9 mouse cellular contexts compared by ENCODE assay signal in genomic region chr19:42430981-42431380, GRCm38 (mm10). TPM values are rescaled to one million over a fixed set of nuclear protein-coding genes. Genes with fewer than 3 reads are reported as not detected.
A peak's percentile ranks its signal among the peaks of the same experiment; 100 is the strongest.
DNase-seq lines count a peak whose midpoint lies in the region; ATAC-seq lines count a peak whose summit lies in the region.
"Had no signal": no experiment of that assay in that cellular context is flagged by ENCODE, and none has a peak within 500 bp of the region (broad histone marks: within the 10 kb centered on the region; RNA-seq: fewer than 3 reads in every experiment).

No protein-coding gene starts in this region.

- no peaks in the 10 kb centered on the region for H3K36me3 ChIP-seq in limb, embryonic 13.5 days
- H3K36me3 ChIP-seq in stomach, embryonic 14.5 days (ENCODE audit: control insufficient read depth, insufficient read depth, low read length) = no peaks in the 10 kb centered on the region

- H3K27ac ChIP-seq in limb, embryonic 13.5 days = no peak overlapping the region
- no peak overlapping the region for H3K27ac ChIP-seq in stomach, embryonic 14.5 days (ENCODE audit: low read length)
- H3K27ac ChIP-seq: liver, embryonic 14.5 days had no signal

- no peak overlapping the region for H3K9ac ChIP-seq in limb, embryonic 13.5 days
- no peak overlapping the region for H3K9ac ChIP-seq in stomach, embryonic 14.5 days (replicated peaks; ENCODE audit: low read depth, low read length)
- H3K9ac ChIP-seq: liver, embryonic 14.5 days had no signal

- peak overlapping the region; percentile 89 for H3K4me2 ChIP-seq in limb, embryonic 13.5 days (replicated peaks)
- peak overlapping the region; percentile 88 for H3K4me2 ChIP-seq in stomach, embryonic 14.5 days (replicated peaks; ENCODE audit: low read depth, low read length)

- DNase-seq in cerebellum, adult 11-12 months = peak; percentile 19
- DNase-seq in cerebellum, adult 9-10 months = no peak
- peak; percentile 56 for DNase-seq in retina, postnatal 1 day
- DNase-seq in retina, embryonic 14.5 days (ENCODE audit: low spot score) = no peak
- no peak for DNase-seq in lung, postnatal 10 days
- DNase-seq in adrenal gland, adult 18-20 months (ENCODE audit: low spot score in 2 of 2) = no peak

- H3K4me3 ChIP-seq in limb, embryonic 13.5 days = peak overlapping the region; percentile 55
- peak overlapping the region; percentile 48 for H3K4me3 ChIP-seq in stomach, embryonic 14.5 days (ENCODE audit: low read depth, low read length)

- 2% methylated on average over 19 of the region's 19 CpGs for WGBS in limb, embryonic 13.5 days
- 4% methylated on average over 18 of the region's 19 CpGs for WGBS in stomach, embryonic 14.5 days

- peaks cover 72% of the 10 kb centered on the region for H3K27me3 ChIP-seq in limb, embryonic 13.5 days
- peaks cover 48% of the 10 kb centered on the region for H3K27me3 ChIP-seq in stomach, embryonic 14.5 days (ENCODE audit: control insufficient read depth, insufficient read depth, low read length)

- peaks cover 13% of the 10 kb centered on the region for H3K4me1 ChIP-seq in limb, embryonic 13.5 days
- H3K4me1 ChIP-seq in stomach, embryonic 14.5 days (ENCODE audit: control insufficient read depth, insufficient read depth, low read length) = peaks cover 6% of the 10 kb centered on the region; the same call in 1 of the 2 replicates

- no peak for ATAC-seq in limb, embryonic 13.5 days (ENCODE audit: low FRiP score, low read depth)
- ATAC-seq in stomach, embryonic 14.5 days (ENCODE audit: insufficient number of reproducible peaks, insufficient read depth, low FRiP score, low read depth) = no peak

- H3K9me3 ChIP-seq in limb, embryonic 13.5 days = no peaks in the 10 kb centered on the region
- no peaks in the 10 kb centered on the region for H3K9me3 ChIP-seq in stomach, embryonic 14.5 days (ENCODE audit: control insufficient read depth, low read depth, low read length)

RNA-seq across cellular contexts. Expression of gene Crtac1, which starts 0.6 kb away (rescaled TPM):
- 3.8 and 3.9 TPM in 2 replicates for polyA plus RNA-seq in limb, embryonic 13.5 days (2015; fragmentation: Nextera tagmentation; extraction: Ambion mirVana)
- 3.5 TPM in 2 replicates for polyA plus RNA-seq in stomach, embryonic 14.5 days (2014; fragmentation: Nextera tagmentation; extraction: Ambion mirVana)
- total RNA-seq in adrenal gland, adult 18-20 months (2021) = under 1 TPM; 0.70 TPM

Comparison
In these comparisons a context has a peak if more than half of its experiments do, and no peak if none do; other contexts are left out.
1. DNase-seq: peak in cerebellum, adult 11-12 months (single experiment) and retina, postnatal 1 day (single experiment); none in cerebellum, adult 9-10 months (single experiment), retina, embryonic 14.5 days (single experiment), lung, postnatal 10 days (single experiment) and adrenal gland, adult 18-20 months (0 of 2).